Mouse (Mus musculus) testis, adult 2 months (tissue): Measurements from ENCODE around the gene Gm20388.

ENCODE experiments used
- CTCF ChIP-seq: fragments of 200-500 bp; IDR thresholded peaks from 2 replicates; pipeline ENCODE4 v1.5.1; 2012; ENCODE audit warnings: low read depth, mild to moderate bottlenecking, inconsistent platforms, low read length, moderate library complexity; ENCODE audit not compliant: control insufficient read depth, insufficient read depth, insufficient replicate concordance
- POLR2A ChIP-seq: fragments of 200-500 bp; IDR thresholded peaks from 2 replicates; pipeline ENCODE4 v1.6.1; 2012; ENCODE audit warnings: low read depth, mild to moderate bottlenecking, inconsistent platforms, low read length, moderate library complexity; ENCODE audit not compliant: control insufficient read depth

GRCm38 (mm10) chr8:123820780-123821179 lies 3910.1 kb downstream of the Gm20388 start:
- TF ChIP-seq CTCF = no peak
- no peak for TF ChIP-seq POLR2A
